Mouse (Mus musculus): ENCODE results near the gene Mlf2. TPM values are rescaled to one million over a fixed set of nuclear protein-coding genes. Genes with fewer than 3 reads are reported as not detected.

Mlf2 gene
- total and polyA plus RNA-seq, 2 experiments from 2014 or later = 296 to 333 TPM

DNA sequence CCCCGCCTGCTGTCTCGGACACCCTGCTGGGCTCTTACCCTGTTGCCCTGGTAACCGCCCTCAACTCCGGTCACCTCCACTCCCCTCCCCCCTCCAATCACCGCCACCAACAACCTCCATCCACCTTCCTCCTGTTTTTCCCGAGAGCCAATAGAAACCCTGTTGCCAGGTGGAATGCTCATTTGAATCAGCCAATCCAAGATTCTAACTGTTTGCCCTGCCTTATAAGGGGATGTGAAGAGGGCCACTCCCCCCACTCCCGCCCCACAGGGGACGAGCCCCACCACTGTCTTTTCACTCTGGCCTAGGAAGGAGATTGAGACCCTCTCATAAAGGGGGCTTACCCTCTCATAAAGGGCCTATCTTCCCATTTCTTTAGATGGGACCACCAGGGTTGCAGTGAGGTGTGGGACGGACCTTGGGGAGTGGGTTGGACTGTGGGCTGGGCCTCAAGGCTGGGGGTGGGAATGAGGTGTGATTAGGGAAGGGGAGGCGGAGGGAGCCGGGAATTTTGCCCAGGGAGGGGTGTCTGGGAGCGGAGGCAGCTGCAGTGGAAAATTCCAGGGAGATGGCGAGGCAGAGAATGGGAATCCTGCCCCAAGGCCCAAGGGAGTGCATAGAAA, 11.4 kb upstream of the Mlf2 start, which contains the start of gene Ptms:
TSS of gene Ptms (minus strand) at position 409 of the 623 bp plus-strand sequence.
- no peaks in the 10 kb centered on the region for H3K9me3 ChIP-seq (replicated peaks; ENCODE audit: control insufficient read depth, low read length)
- H3K4me2 ChIP-seq (ENCODE audit: low read depth, low read length) = peak within 1 kb of the TSS; percentile 97
- H3K27me3 ChIP-seq (ENCODE audit: control insufficient read depth, insufficient read depth, low read length) = no peaks in the 10 kb centered on the region
- peak; percentile 91 for TF ChIP-seq EP300 (IDR thresholded peaks at IDR 0.05; ENCODE audit: low read depth)
- TF ChIP-seq CTCF (IDR thresholded peaks at IDR 0.05; ENCODE audit: low read depth) = 0 out of 2 replicates have a peak, but pooled peaks have one; percentile 1
- peak within 1 kb of the TSS; percentile 45 for H3K9ac ChIP-seq (replicated peaks; ENCODE audit: low read depth, low read length)
- 2% methylated on average over 13 of the region's 13 CpGs for WGBS
- peak within 1 kb of the TSS; percentile 100 for H3K27ac ChIP-seq (ENCODE audit: low read depth)
- H3K4me1 ChIP-seq (ENCODE audit: control insufficient read depth, insufficient read depth) = peaks cover 40% of the 10 kb centered on the region
- H3K36me3 ChIP-seq (replicated peaks; ENCODE audit: control insufficient read depth, insufficient read depth, low read length) = peaks cover 3% of the 10 kb centered on the region; the same call in 1 of the 2 replicates
- peak within 1 kb of the TSS; percentile 38 for H3K4me3 ChIP-seq (ENCODE audit: low read depth, low read length)
- DNase-seq (ENCODE audit: low spot score) (peak; percentile 99), ATAC-seq (ENCODE audit: insufficient read depth, low read depth) (peak; percentile 80)

- Histone ChIP-seq H3K4me3 (ENCODE audit: low read depth, low read length) (peak overlapping the region; percentile 38; the same call in 1 of the 2 replicates), H3K4me1 (ENCODE audit: control insufficient read depth, insufficient read depth) (peaks cover 41% of the 10 kb centered on the region), H3K9me3 (replicated peaks; ENCODE audit: control insufficient read depth, low read length) (no peaks in the 10 kb centered on the region), H3K4me2 (ENCODE audit: low read depth, low read length) (peak overlapping the region; percentile 97), H3K27ac (ENCODE audit: low read depth) (peak overlapping the region; percentile 100), H3K36me3 (replicated peaks; ENCODE audit: control insufficient read depth, insufficient read depth, low read length) (no peaks in the 10 kb centered on the region), H3K27me3 (ENCODE audit: control insufficient read depth, insufficient read depth, low read length) (no peaks in the 10 kb centered on the region), H3K9ac (replicated peaks; ENCODE audit: low read depth, low read length) (peak overlapping the region; percentile 45; the same call in 1 of the 2 replicates)
- ATAC-seq (ENCODE audit: insufficient read depth, low read depth) (no peak), DNase-seq (ENCODE audit: low spot score) (no peak)
- TF ChIP-seq EP300 (IDR thresholded peaks at IDR 0.05; ENCODE audit: low read depth) = no peak
- TF ChIP-seq CTCF (IDR thresholded peaks at IDR 0.05; ENCODE audit: low read depth) = no peak
- WGBS = 28% methylated on average over 9 of the region's 9 CpGs
Observed at GRCm38 (mm10) chr6:124920318-124921085, 10.7 kb upstream of the Mlf2 start.

DNA sequence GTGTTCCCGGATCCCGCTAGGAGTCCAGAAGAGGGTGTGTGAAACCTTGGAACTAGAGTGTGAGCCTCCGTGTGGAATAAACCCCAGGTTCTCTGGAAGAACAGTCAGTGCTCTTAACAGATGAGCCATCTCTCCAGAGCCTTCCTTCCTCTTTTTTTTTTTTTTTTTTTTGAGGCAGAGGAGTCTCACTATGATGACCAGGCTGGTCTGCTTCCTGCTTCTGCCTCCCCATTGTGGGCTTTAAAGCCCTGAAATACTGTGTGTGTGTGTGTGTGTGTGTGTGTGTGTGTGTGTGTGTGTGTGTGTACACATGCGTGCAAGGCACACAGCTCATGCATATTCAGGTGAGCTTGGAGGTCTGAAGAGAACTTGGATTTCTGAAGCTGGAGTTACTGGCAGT, 9.6 kb upstream of the Mlf2 start:
- TF ChIP-seq EP300 (IDR thresholded peaks at IDR 0.05; ENCODE audit: low read depth) = no peak
- no peak for TF ChIP-seq CTCF (IDR thresholded peaks at IDR 0.05; ENCODE audit: low read depth)
- ATAC-seq (ENCODE audit: insufficient read depth, low read depth) (no peak), DNase-seq (ENCODE audit: low spot score) (no peak)
- Histone ChIP-seq H3K27ac (ENCODE audit: low read depth) (peak overlapping the region; percentile 100), H3K4me2 (ENCODE audit: low read depth, low read length) (no peak overlapping the region), H3K27me3 (ENCODE audit: control insufficient read depth, insufficient read depth, low read length) (no peaks in the 10 kb centered on the region), H3K9me3 (replicated peaks; ENCODE audit: control insufficient read depth, low read length) (no peaks in the 10 kb centered on the region), H3K4me1 (ENCODE audit: control insufficient read depth, insufficient read depth) (peaks cover 36% of the 10 kb centered on the region), H3K4me3 (ENCODE audit: low read depth, low read length) (no peak overlapping the region), H3K9ac (replicated peaks; ENCODE audit: low read depth, low read length) (no peak overlapping the region), H3K36me3 (replicated peaks; ENCODE audit: control insufficient read depth, insufficient read depth, low read length) (no peaks in the 10 kb centered on the region)
- WGBS = 70% methylated on average over 4 of the region's 4 CpGs

DNA sequence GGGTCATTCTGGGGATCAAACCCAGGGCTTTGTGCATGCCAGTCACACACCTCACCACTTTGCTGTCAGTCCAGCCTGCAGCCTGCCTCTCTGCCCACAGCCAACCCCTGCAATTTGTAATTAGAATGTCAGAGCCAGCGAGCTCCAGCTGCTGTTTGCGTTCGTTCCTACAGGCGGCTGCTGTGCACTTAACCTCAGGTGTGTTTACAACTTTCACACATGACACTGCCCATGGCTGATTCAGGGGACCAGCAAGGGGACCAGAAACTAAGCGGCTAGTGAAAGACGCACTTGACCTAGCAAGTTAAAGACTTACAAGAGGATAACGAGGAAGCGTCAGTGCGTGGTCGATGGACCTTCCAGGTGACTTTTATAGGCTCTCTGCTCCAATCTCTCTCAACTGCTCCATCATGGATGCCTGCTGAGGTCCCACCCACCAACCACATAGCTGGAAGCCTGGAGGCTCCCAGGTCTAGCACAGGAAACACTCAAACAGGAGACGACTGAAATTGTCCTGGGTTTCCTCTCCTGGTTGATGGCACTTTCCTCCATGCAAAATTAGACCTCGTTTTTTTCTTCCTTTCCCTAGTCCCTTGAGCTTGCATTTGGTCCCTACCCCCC, 5.9 kb upstream of the Mlf2 start:
- Histone ChIP-seq H3K9me3 (replicated peaks; ENCODE audit: control insufficient read depth, low read length) (no peaks in the 10 kb centered on the region), H3K27me3 (ENCODE audit: control insufficient read depth, insufficient read depth, low read length) (no peaks in the 10 kb centered on the region), H3K4me3 (ENCODE audit: low read depth, low read length) (peak overlapping the region; percentile 27), H3K27ac (ENCODE audit: low read depth) (peak overlapping the region; percentile 90), H3K9ac (replicated peaks; ENCODE audit: low read depth, low read length) (peak overlapping the region; percentile 10; the same call in 1 of the 2 replicates), H3K4me1 (ENCODE audit: control insufficient read depth, insufficient read depth) (peaks cover 27% of the 10 kb centered on the region), H3K4me2 (ENCODE audit: low read depth, low read length) (peak overlapping the region; percentile 56), H3K36me3 (replicated peaks; ENCODE audit: control insufficient read depth, insufficient read depth, low read length) (no peaks in the 10 kb centered on the region)
- TF ChIP-seq EP300 (IDR thresholded peaks at IDR 0.05; ENCODE audit: low read depth) = no peak
- TF ChIP-seq CTCF (IDR thresholded peaks at IDR 0.05; ENCODE audit: low read depth) = 0 out of 2 replicates have a peak, but pooled peaks have one; percentile 9
- 38% methylated on average over 12 of the region's 12 CpGs for WGBS
- ATAC-seq (ENCODE audit: insufficient read depth, low read depth) (0 out of 2 replicates have a peak, but pooled peaks have one; percentile 10), DNase-seq (ENCODE audit: low spot score) (no peak)

DNA sequence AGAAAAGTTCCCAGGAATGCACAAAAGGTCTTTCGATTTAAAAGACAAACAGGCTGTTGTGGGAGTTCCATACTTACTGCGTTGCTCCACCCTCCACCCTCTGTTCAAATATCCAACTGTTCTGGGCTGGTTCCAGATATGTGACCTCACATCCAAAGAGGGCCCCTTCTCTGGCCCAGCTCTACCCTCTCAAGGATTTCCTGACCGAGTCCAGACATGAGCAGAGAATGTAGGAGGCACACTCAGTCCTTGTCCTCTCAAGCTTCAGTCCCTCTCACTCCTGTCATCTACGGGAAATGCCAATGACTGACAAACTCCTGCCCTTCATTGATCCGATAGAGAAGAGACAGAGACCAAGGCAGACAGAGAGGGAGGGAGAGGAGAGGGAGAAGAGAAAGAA, 5.2 kb upstream of the Mlf2 start:
- Histone ChIP-seq H3K4me2 (ENCODE audit: low read depth, low read length) (peak overlapping the region; percentile 56), H3K27ac (ENCODE audit: low read depth) (peak overlapping the region; percentile 90), H3K36me3 (replicated peaks; ENCODE audit: control insufficient read depth, insufficient read depth, low read length) (no peaks in the 10 kb centered on the region), H3K4me3 (ENCODE audit: low read depth, low read length) (peak overlapping the region; percentile 27), H3K9ac (replicated peaks; ENCODE audit: low read depth, low read length) (peak overlapping the region; percentile 10; the same call in 1 of the 2 replicates), H3K9me3 (replicated peaks; ENCODE audit: control insufficient read depth, low read length) (no peaks in the 10 kb centered on the region), H3K27me3 (ENCODE audit: control insufficient read depth, insufficient read depth, low read length) (no peaks in the 10 kb centered on the region), H3K4me1 (ENCODE audit: control insufficient read depth, insufficient read depth) (peaks cover 22% of the 10 kb centered on the region)
- DNase-seq (ENCODE audit: low spot score) (peak; percentile 90), ATAC-seq (ENCODE audit: insufficient read depth, low read depth) (peak; percentile 69)
- TF ChIP-seq CTCF (IDR thresholded peaks at IDR 0.05; ENCODE audit: low read depth) (no peak), EP300 (IDR thresholded peaks at IDR 0.05; ENCODE audit: low read depth) (no peak)
- 6% methylated on average over 5 of the region's 5 CpGs for WGBS
